Mouse (Mus musculus) erythroblast, embryonic 14.5 days (primary cell): ENCODE measurements at regions not wholly inside any gene's neighbourhood (a gene's known extent, or its start where the extent isn't known, plus 50 kb on each side); places are given as distances from the start of the nearest gene placed in this dataset.

Experiments used
- GATA1 ChIP-seq: IDR thresholded peaks from 2 replicates; pipeline ENCODE4 v1.6.1; 2012; ENCODE audit warnings: low read length, inconsistent platforms, mixed read lengths
- TAL1 ChIP-seq: IDR thresholded peaks from 3 replicates; pipeline ENCODE4 v1.6.1; 2012; ENCODE audit warnings: low read length, inconsistent platforms, mixed read lengths

- TF ChIP-seq GATA1 (no peak), TAL1 (no peak)
These were observed 236.2 kb upstream of the Ankrd55 start for GRCm38 (mm10) chr13:112052011-112052410.
